Mouse (Mus musculus): ENCODE measurements around the gene Arl6. TPM values are rescaled to one million over a fixed set of nuclear protein-coding genes. Genes with fewer than 3 reads are reported as not detected.

Arl6 gene
- polyA plus RNA-seq (2014; fragmentation: Nextera tagmentation; extraction: Ambion mirVana): 47.5 and 50.0 TPM in 2 replicates

DNA sequence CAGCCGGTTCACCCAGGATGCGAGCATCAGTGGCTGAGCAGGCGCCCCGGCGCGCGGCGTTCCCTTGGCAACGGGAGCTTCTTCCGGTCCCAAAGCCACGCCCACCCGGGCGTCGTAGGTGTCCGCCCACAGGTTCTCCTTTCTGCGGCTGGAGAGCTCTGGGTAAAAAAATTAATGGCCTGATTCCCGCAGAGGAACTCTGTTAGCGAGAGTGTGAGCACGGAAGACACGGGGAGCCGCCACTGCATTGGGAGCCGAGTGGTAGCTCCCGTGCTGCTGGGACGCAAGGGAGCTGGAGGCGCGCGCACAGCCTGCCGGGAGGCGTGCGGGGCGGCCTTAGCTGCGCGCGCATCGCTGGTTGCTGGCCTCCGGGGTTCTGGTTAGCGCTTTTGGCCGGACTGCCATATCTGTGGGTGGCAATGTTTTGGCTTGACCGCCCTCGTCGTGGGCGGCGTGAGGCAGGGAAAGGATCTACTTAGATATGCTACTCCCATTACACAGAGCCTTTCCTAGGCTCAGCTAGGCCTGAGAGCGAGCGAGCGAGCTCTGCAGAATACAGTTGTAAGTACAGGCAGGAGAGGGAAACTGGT is at the start of gene Arl6:
Gene Arl6, minus strand, starts transcription at position 290 of the 590 bp plus-strand sequence.
- DNase-seq (ENCODE audit: low spot score) (peak; percentile 97), ATAC-seq (ENCODE audit: insufficient read depth, low FRiP score, low TSS enrichment) (peak; percentile 98)
- H3K4me2 ChIP-seq (ENCODE audit: low read depth): peak within 1 kb of the TSS; percentile 63
- no peaks in the 10 kb centered on the region for H3K9me3 ChIP-seq (ENCODE audit: control insufficient read depth, low read length)
- no peaks in the 10 kb centered on the region for H3K4me1 ChIP-seq (ENCODE audit: control insufficient read depth, insufficient read depth, low read length)
- H3K36me3 ChIP-seq (ENCODE audit: control insufficient read depth, insufficient read depth, low read length): no peaks in the 10 kb centered on the region
- peak within 1 kb of the TSS; percentile 93 for H3K27ac ChIP-seq (ENCODE audit: low read depth, low read length)
- H3K27me3 ChIP-seq (ENCODE audit: control insufficient read depth, insufficient read depth, low read length): no peaks in the 10 kb centered on the region
- WGBS: under 1% methylated on average over 46 of the region's 46 CpGs
- H3K9ac ChIP-seq (ENCODE audit: low read length): peak within 1 kb of the TSS; percentile 65
- H3K4me3 ChIP-seq (ENCODE audit: low read depth, low read length): peak within 1 kb of the TSS; percentile 60

DNA sequence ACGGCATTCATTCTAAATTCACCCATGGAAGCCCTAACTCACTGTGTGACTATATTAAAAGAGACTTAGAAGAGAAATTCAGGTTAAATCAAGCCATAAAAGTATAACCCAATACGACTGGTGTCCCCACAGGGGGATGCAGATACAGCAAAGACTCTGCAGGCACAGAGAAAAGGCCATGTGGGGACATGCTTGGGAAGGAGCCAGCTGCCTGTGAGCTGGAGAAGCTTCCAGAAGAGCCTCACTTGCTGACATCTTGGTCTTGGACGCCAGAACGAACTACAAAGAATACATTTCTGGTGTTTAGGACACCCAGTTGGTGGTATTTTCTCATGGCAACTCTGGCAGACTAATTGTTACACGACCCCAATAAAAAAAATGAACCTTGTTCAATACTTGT is 45.9 kb upstream of the Arl6 start:
- no peak for ATAC-seq (ENCODE audit: insufficient read depth, low FRiP score, low TSS enrichment)
- Histone ChIP-seq H3K4me1 (ENCODE audit: control insufficient read depth, insufficient read depth, low read length) (no peaks in the 10 kb centered on the region), H3K27me3 (ENCODE audit: control insufficient read depth, insufficient read depth, low read length) (no peaks in the 10 kb centered on the region), H3K9ac (ENCODE audit: low read length) (no peak overlapping the region), H3K36me3 (ENCODE audit: control insufficient read depth, insufficient read depth, low read length) (no peaks in the 10 kb centered on the region), H3K27ac (ENCODE audit: low read depth, low read length) (no peak overlapping the region), H3K9me3 (ENCODE audit: control insufficient read depth, low read length) (no peaks in the 10 kb centered on the region), H3K4me3 (ENCODE audit: low read depth, low read length) (no peak overlapping the region), H3K4me2 (ENCODE audit: low read depth) (no peak overlapping the region)
- WGBS: 74% methylated on average over 5 of the region's 5 CpGs
- DNase-seq (ENCODE audit: low spot score): no peak

DNA sequence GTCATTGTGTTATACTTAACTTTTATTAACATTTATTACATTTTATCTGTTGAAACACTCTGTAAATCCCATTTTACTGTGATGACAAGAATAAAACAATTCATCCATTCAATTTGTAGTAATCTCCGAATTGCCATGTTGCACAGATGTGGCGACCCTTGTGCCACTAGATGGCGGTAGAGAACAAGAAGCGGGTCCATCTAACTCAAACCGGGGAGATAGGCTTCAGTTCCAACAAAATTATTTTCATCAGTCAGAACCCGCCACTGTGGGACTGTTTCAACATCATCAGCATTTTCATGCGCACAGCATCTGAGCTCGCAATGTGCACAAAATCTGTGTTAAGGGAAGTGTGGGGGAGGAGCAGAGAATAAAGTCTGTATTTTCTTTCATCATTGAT is 44.2 kb upstream of the Arl6 start:
- Histone ChIP-seq H3K4me1 (ENCODE audit: control insufficient read depth, insufficient read depth, low read length) (no peaks in the 10 kb centered on the region), H3K9ac (ENCODE audit: low read length) (no peak overlapping the region), H3K27me3 (ENCODE audit: control insufficient read depth, insufficient read depth, low read length) (no peaks in the 10 kb centered on the region), H3K9me3 (ENCODE audit: control insufficient read depth, low read length) (no peaks in the 10 kb centered on the region), H3K4me2 (ENCODE audit: low read depth) (no peak overlapping the region), H3K4me3 (ENCODE audit: low read depth, low read length) (no peak overlapping the region), H3K36me3 (ENCODE audit: control insufficient read depth, insufficient read depth, low read length) (no peaks in the 10 kb centered on the region), H3K27ac (ENCODE audit: low read depth, low read length) (no peak overlapping the region)
- ATAC-seq (ENCODE audit: insufficient read depth, low FRiP score, low TSS enrichment) (peak; percentile 67), DNase-seq (ENCODE audit: low spot score) (peak; percentile 75)
- WGBS: 8% methylated on average over 8 of the region's 8 CpGs

DNA sequence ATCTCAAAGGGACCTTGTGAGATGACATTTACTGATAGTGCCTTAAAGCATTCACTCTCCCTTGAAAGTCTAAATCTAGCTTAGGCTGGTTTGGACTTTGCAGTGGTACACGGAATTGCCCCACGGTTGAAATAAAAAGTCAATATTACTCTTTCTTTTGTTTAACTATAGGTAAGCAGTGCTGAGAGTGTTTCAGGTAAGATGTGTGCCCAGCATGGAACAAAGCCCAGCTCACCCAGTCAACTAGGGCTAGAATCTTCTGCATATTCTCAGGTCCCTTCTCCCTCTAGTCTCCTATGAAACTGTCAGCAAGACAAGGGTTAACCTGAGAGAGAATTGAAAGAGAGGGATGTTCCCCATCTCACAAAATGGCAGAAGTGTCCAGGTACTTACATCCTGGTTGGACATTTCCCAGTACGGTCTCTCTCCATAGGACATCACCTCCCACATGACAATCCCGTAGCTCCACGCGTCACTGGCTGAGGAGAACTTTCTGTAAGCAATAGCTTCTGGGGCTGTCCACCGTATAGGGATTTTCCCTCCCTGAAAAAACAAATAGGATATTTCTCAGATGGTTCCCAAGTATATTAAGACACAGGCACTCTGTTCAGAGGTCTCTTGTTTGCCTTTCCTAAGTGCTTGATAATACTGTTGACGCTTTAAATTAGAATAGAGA is 43.2 kb upstream of the Arl6 start:
- 86% methylated on average over 8 of the region's 8 CpGs for WGBS
- Histone ChIP-seq H3K4me1 (ENCODE audit: control insufficient read depth, insufficient read depth, low read length) (no peaks in the 10 kb centered on the region), H3K36me3 (ENCODE audit: control insufficient read depth, insufficient read depth, low read length) (no peaks in the 10 kb centered on the region), H3K9ac (ENCODE audit: low read length) (no peak overlapping the region), H3K27me3 (ENCODE audit: control insufficient read depth, insufficient read depth, low read length) (no peaks in the 10 kb centered on the region), H3K4me3 (ENCODE audit: low read depth, low read length) (no peak overlapping the region), H3K9me3 (ENCODE audit: control insufficient read depth, low read length) (no peaks in the 10 kb centered on the region), H3K4me2 (ENCODE audit: low read depth) (no peak overlapping the region), H3K27ac (ENCODE audit: low read depth, low read length) (no peak overlapping the region)
- no peak for ATAC-seq (ENCODE audit: insufficient read depth, low FRiP score, low TSS enrichment)
- DNase-seq (ENCODE audit: low spot score): no peak

DNA sequence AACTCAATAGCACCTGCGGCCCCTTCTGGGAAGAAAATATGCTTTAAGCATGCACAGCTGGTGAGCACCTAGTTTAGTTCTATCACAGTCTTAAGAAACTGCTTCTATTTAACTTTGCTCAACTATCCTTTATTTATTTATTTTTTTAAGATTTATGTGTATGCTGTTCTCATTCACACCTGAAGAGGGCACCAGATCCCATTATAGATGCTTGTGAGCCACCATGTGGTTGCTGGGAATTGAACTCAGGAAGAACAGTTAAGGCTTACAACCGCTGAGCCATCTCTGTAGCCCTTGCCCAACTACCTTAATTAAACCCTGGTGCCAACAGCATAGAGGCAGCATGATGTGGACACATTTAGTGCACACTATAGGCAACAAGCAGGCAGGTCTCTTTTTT is 27.7 kb upstream of the Arl6 start:
- Histone ChIP-seq H3K27ac (ENCODE audit: low read depth, low read length) (no peak overlapping the region), H3K9me3 (ENCODE audit: control insufficient read depth, low read length) (no peaks in the 10 kb centered on the region), H3K9ac (ENCODE audit: low read length) (no peak overlapping the region), H3K4me3 (ENCODE audit: low read depth, low read length) (no peak overlapping the region), H3K4me2 (ENCODE audit: low read depth) (no peak overlapping the region), H3K4me1 (ENCODE audit: control insufficient read depth, insufficient read depth, low read length) (no peaks in the 10 kb centered on the region), H3K36me3 (ENCODE audit: control insufficient read depth, insufficient read depth, low read length) (no peaks in the 10 kb centered on the region), H3K27me3 (ENCODE audit: control insufficient read depth, insufficient read depth, low read length) (no peaks in the 10 kb centered on the region)
- ATAC-seq (ENCODE audit: insufficient read depth, low FRiP score, low TSS enrichment) (no peak), DNase-seq (ENCODE audit: low spot score) (no peak)
- WGBS: 91% methylated on average over 2 of the region's 2 CpGs

DNA sequence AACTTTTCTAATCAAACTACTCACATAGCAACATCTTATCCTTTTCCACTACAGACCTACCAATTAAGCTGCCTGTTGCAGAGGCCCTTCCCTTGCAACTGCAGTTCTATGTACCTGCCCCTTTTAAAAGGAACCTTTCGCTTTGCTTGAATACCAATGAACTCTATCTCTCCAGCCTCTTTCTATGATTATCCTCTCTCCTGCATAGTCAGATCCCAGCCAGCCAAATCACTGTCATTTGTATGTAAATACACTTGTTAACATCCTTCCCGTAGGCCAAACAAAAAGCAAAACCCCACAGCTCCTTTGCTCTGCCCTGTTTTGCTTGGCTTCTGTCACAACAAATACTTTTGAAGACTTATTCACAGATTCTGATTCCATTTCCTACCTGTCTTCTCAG is 4.6 kb upstream of the Arl6 start:
- H3K36me3 ChIP-seq (ENCODE audit: control insufficient read depth, insufficient read depth, low read length): no peaks in the 10 kb centered on the region
- DNase-seq (ENCODE audit: low spot score) (no peak), ATAC-seq (ENCODE audit: insufficient read depth, low FRiP score, low TSS enrichment) (no peak)
- H3K4me1 ChIP-seq (ENCODE audit: control insufficient read depth, insufficient read depth, low read length): no peaks in the 10 kb centered on the region
- H3K9ac ChIP-seq (ENCODE audit: low read length): no peak overlapping the region
- H3K27ac ChIP-seq (ENCODE audit: low read depth, low read length): no peak overlapping the region
- H3K4me3 ChIP-seq (ENCODE audit: low read depth, low read length): no peak overlapping the region
- WGBS: 60% methylated on average over 2 of the region's 2 CpGs
- no peaks in the 10 kb centered on the region for H3K27me3 ChIP-seq (ENCODE audit: control insufficient read depth, insufficient read depth, low read length)
- no peaks in the 10 kb centered on the region for H3K9me3 ChIP-seq (ENCODE audit: control insufficient read depth, low read length)
- no peak overlapping the region for H3K4me2 ChIP-seq (ENCODE audit: low read depth)

DNA sequence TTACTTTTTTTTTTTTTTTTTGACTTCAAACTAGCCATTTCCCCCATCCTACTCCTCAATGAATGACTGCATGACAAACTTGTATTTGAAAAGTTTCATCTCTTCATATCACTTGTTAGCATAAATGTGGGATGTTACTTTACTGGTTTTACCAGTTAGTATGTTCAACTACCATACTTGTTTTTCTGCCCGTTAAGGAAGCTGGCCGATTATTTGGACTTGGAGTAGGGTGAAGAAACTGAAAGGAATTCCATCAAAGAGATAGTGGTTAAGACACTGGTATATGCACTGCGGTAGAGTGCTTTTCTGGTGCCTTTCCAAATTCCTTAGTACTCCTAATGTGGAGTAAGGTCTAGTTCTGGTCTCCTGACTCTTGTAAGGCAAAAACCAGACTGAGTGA is 794 bp upstream of the Arl6 start:
- H3K36me3 ChIP-seq (ENCODE audit: control insufficient read depth, insufficient read depth, low read length): no peaks in the 10 kb centered on the region
- ATAC-seq (ENCODE audit: insufficient read depth, low FRiP score, low TSS enrichment): no peak
- no peak overlapping the region for H3K9ac ChIP-seq (ENCODE audit: low read length)
- H3K27ac ChIP-seq (ENCODE audit: low read depth, low read length): no peak overlapping the region
- H3K27me3 ChIP-seq (ENCODE audit: control insufficient read depth, insufficient read depth, low read length): no peaks in the 10 kb centered on the region
- H3K4me1 ChIP-seq (ENCODE audit: control insufficient read depth, insufficient read depth, low read length): no peaks in the 10 kb centered on the region
- DNase-seq (ENCODE audit: low spot score): no peak
- H3K9me3 ChIP-seq (ENCODE audit: control insufficient read depth, low read length): no peaks in the 10 kb centered on the region
- WGBS: 93% methylated on average over 3 of the region's 3 CpGs
- no peak overlapping the region for H3K4me2 ChIP-seq (ENCODE audit: low read depth)
- H3K4me3 ChIP-seq (ENCODE audit: low read depth, low read length): no peak overlapping the region

DNA sequence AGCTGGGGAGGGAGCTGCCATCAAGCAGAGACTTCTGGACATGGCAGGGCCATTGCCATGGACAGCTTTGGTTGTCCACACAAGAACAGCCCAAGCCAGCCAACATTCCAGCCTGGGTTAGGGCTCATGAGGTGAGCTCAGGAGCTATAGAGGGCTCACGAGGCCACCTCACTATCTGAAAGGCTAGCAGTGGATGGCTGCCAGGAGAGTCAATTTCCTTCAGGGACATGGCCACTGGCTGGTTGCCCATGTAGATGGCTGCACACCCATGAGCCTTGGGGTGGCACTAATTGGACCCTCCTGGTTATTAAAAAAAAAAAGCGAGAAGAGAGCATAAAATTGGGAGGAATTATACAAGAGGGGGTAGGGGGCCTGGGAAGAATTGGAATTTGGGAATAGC is 4.6 kb downstream of the Arl6 start:
- WGBS: 93% methylated on average over 2 of the region's 2 CpGs
- Histone ChIP-seq H3K4me3 (ENCODE audit: low read depth, low read length) (no peak overlapping the region), H3K4me2 (ENCODE audit: low read depth) (no peak overlapping the region), H3K27ac (ENCODE audit: low read depth, low read length) (no peak overlapping the region), H3K9me3 (ENCODE audit: control insufficient read depth, low read length) (no peaks in the 10 kb centered on the region), H3K4me1 (ENCODE audit: control insufficient read depth, insufficient read depth, low read length) (no peaks in the 10 kb centered on the region), H3K9ac (ENCODE audit: low read length) (no peak overlapping the region), H3K27me3 (ENCODE audit: control insufficient read depth, insufficient read depth, low read length) (no peaks in the 10 kb centered on the region), H3K36me3 (ENCODE audit: control insufficient read depth, insufficient read depth, low read length) (no peaks in the 10 kb centered on the region)
- ATAC-seq (ENCODE audit: insufficient read depth, low FRiP score, low TSS enrichment) (no peak), DNase-seq (ENCODE audit: low spot score) (no peak)

DNA sequence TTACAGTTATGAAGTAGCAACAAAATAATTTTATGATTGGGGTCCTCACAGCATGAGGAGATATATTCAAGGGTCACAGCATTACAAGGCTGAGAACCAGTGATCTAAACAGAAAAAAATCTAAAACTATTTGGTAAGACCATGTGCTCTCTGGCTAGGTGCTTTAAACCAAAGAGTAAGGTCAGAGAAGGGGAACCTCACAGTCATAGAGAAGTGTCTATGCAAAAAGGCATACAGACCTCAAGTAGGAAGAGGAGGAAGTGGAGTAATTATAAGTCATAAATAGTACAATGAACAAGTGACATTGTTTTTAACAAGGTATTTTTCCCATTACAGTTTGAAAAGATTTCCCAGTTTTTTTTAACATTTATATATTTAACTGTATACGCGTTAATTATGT is 17.6 kb downstream of the Arl6 start:
- H3K27me3 ChIP-seq (ENCODE audit: control insufficient read depth, insufficient read depth, low read length): no peaks in the 10 kb centered on the region
- ATAC-seq (ENCODE audit: insufficient read depth, low FRiP score, low TSS enrichment) (no peak), DNase-seq (ENCODE audit: low spot score) (no peak)
- H3K4me1 ChIP-seq (ENCODE audit: control insufficient read depth, insufficient read depth, low read length): no peaks in the 10 kb centered on the region
- H3K27ac ChIP-seq (ENCODE audit: low read depth, low read length): no peak overlapping the region
- H3K9me3 ChIP-seq (ENCODE audit: control insufficient read depth, low read length): no peaks in the 10 kb centered on the region
- H3K9ac ChIP-seq (ENCODE audit: low read length): no peak overlapping the region
- H3K4me3 ChIP-seq (ENCODE audit: low read depth, low read length): no peak overlapping the region
- 92% methylated on average over 2 of the region's 2 CpGs for WGBS
- H3K36me3 ChIP-seq (ENCODE audit: control insufficient read depth, insufficient read depth, low read length): no peaks in the 10 kb centered on the region
- no peak overlapping the region for H3K4me2 ChIP-seq (ENCODE audit: low read depth)
